Mouse (Mus musculus) olfactory bulb, adult 2 months (tissue): Measurements from ENCODE around the gene Zc3h10. TPM values are rescaled to one million over a fixed set of nuclear protein-coding genes. Genes with fewer than 3 reads are reported as not detected.

Source experiments
- H3K27ac ChIP-seq: fragments of 200-500 bp; 2 replicates; pipeline ENCODE4 v1.5.1; 2012; ENCODE audit warnings: low read depth, low read length; ENCODE audit not compliant: insufficient read depth
- H3K4me1 ChIP-seq: fragments of 200-500 bp; 2 replicates; pipeline ENCODE4 v1.6.1; 2012; ENCODE audit warnings: low read length; ENCODE audit not compliant: control insufficient read depth, insufficient read depth
- H3K4me3 ChIP-seq: fragments of 200-500 bp; 2 replicates; pipeline ENCODE4 v1.5.1; 2012; ENCODE audit warnings: mild to moderate bottlenecking, low read depth, low read length, moderate library complexity; ENCODE audit not compliant: insufficient read depth
- CTCF ChIP-seq: fragments of 200-500 bp; IDR thresholded peaks from 2 replicates; pipeline ENCODE4 v1.5.1; 2012; ENCODE audit warnings: low read depth, mild to moderate bottlenecking, low read length, moderate library complexity; ENCODE audit not compliant: insufficient read depth
- POLR2A ChIP-seq: fragments of 200-500 bp; IDR thresholded peaks from 2 replicates; pipeline ENCODE4 v1.6.1; 2012; ENCODE audit warnings: mild to moderate bottlenecking, low read depth, low read length, moderate library complexity; ENCODE audit not compliant: insufficient read depth
- WGBS: fragments of 180-500 bp; shearing (Covaris S2); methylation state at CpG from one replicate; pipeline ENCODE4 v1.1.7; 2018; 5-methylcytosine and 5-hydroxymethylcytosine counted together
- polyA plus RNA-seq: library from polyadenylated mRNA; stranded (reverse); fragments of >200 nt; gene quantifications from 2 replicates; pipeline ENCODE4 v1.2.4, GENCODE M21; 2012; ENCODE audit warnings: low replicate concordance; ENCODE audit not compliant: missing spikeins, insufficient read depth, insufficient read length

Gene Zc3h10
- polyA plus RNA-seq, 1 experiment = not detected

DNA sequence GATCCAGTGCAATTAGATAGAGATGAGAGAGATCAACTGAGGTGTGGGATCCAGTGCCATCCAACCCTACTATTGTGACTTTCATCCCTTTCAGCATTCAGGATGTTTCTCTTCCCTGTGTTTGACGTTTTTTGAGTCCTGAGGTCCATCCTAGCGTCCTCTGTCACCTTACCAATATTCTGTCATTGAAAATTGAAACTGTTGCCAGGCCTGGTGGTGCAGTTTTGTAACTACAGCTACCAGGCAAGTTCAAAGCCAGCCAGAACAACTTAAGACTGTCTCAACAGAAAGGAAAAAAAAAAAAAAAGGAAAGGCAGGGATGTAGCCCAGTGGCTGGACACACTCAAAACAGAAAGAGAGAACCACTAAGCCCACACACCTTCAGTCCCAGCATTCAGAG lies 52.3 kb downstream of the Zc3h10 start:
- Histone ChIP-seq H3K4me1 (peaks cover 30% of the 10 kb centered on the region), H3K4me3 (no peak overlapping the region), H3K27ac (peak overlapping the region; percentile 96)
- 66% methylated on average over 2 of the region's 2 CpGs for WGBS
- no peak for TF ChIP-seq CTCF
- TF ChIP-seq POLR2A = no peak

DNA sequence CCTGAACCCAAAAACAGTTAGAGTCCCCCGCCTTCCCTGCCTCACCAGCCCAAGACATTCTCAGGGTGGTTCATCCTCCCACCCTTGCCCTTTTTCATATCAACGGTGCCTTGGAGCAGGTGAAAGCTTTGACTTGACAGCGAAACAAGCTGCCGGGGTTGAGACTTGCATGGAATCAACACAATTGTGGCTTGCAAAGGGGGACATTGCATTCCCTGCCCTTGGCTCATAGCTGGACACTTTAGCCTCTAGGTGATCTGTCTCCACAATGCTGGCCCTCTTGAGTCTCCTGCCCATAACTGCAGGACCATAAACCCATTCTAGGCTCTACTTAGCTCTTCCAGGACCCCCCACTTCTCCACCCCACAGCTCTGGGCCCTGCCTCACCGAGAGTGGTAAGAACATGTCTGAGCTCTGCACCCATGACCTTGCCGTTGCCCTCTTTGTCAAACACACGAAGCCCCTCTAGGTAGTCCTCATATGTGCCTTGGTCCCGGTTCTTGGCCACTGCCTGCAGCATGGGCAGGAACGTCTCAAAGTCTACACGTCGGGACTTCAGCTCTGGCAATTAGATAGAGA lies 52.8 kb downstream of the Zc3h10 start:
- peaks cover 35% of the 10 kb centered on the region for H3K4me1 ChIP-seq
- TF ChIP-seq POLR2A = no peak
- no peak for TF ChIP-seq CTCF
- 42% methylated on average over 11 of the region's 11 CpGs for WGBS
- peak overlapping the region; percentile 96 for H3K27ac ChIP-seq
- H3K4me3 ChIP-seq = peak overlapping the region; percentile 75

DNA sequence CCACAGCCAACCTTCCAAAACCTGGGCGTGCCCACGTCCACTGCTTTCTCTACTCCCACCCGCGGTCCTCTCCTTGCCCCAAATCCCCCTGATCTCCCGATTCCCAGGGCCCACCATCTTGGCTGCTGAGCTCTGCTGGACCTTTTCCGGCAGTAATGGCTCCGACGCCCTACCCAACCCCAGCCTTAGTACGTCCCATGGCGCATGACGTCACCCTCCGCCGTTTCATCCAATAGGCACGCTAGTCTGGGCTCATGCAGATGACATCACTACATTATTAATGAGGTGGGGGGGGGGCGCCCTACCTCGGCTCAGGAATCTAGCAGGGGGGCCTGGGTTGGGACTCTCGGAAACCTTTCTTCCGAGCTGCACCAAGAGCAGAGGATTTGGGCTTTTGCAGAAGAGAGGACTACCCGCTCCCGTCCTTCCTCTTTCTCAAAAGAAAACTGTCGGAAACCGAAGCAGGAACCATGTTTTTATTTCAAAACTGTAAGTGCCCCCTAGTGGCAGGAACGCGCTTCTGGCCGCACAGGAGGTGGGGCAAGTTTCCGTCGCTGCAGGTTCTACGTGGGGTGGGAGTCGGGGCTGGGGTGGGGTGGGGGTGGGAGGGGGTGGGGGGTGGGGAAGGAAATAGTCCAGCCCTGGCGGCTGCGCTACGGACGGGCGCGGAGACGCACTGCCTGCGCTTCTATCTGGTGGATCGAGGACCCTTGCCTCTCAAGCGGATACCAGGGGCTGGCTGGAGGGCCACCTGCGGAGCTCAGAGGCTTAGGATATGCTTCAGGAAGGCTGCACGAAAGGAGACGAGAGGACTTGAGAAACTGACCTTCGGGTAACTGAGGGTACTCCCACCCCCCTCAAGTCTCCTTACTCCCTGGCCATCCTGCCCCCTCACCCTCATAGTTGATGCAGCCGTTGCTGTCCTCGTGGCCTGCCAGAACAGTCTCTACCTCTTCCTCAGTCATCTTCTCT lies 53.6 kb downstream of the Zc3h10 start, which contains the start of gene Myl6:
Gene Myl6, minus strand, starts transcription at position 451 of the 972 bp plus-strand sequence.
- Histone ChIP-seq H3K4me1 (peaks cover 37% of the 10 kb centered on the region), H3K4me3 (peak within 1 kb of the TSS; percentile 75), H3K27ac (peak within 1 kb of the TSS; percentile 96)
- peak; percentile 95 for TF ChIP-seq CTCF
- TF ChIP-seq POLR2A = peak; percentile 99
- under 1% methylated on average over 45 of the region's 45 CpGs for WGBS

DNA sequence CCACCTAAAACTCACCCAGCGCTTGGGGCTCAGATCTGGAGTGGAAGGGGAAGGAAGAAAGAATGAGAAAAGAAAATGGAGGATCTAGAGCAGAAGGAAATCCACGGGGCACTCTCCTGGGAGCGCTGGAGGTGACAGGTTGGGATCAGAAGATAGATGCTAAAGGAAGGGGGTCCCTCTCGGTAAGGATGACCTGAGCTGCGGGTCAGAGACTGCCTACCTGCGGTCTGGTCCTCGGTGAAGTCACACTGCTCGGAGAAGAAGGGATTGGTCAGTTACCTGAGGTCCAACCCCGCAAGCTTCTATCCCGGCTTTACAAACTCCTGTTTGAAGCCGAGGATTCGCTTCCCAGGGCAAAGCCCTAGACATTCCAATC lies 54.3 kb downstream of the Zc3h10 start:
- Histone ChIP-seq H3K27ac (peak overlapping the region; percentile 78), H3K4me1 (peaks cover 42% of the 10 kb centered on the region), H3K4me3 (peak overlapping the region; percentile 75)
- under 1% methylated on average over 12 of the region's 12 CpGs for WGBS
- TF ChIP-seq CTCF (no peak), POLR2A (no peak)

DNA sequence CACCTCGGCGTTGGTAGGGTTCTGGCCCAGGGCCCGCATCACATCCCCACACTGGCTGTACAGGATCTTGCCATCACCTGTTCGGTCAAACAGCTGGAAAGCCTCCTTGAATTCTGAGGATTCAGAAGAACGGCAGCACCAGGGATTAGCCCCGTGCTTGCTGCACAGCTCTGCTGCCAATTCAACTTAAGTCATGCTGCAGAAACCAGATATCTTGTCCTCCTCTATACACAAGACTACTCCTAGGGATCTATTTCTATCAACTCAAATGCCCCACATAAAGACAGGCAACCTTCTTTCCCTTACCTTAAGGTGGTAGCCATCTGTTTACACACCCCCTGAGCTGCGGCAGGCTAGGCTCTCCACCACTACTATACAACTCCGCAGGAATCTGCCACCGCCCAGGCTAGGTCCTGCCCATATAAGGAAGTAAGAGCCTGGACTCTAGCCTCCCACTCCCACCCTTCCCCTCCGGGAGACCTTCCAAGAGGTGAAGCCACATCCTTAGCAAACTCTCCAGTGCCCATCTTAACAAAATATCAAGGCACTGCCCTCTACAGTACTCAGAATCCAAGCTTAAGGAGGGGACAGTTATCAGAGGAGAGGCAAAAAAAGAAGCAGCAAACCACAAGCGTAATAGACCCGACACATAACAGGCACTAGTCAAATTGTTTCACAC lies 54.8 kb downstream of the Zc3h10 start:
- Histone ChIP-seq H3K27ac (peak overlapping the region; percentile 78), H3K4me3 (peak overlapping the region; percentile 75), H3K4me1 (peaks cover 47% of the 10 kb centered on the region)
- TF ChIP-seq CTCF = no peak
- no peak for TF ChIP-seq POLR2A
- 11% methylated on average over 12 of the region's 12 CpGs for WGBS

- peaks cover 48% of the 10 kb centered on the region for H3K4me1 ChIP-seq
- H3K27ac ChIP-seq = 0 out of 2 replicates have a peak overlapping the region, but pooled peaks have one; percentile 78
- H3K4me3 ChIP-seq = peak overlapping the region; percentile 75
- WGBS = 52% methylated on average over 8 of the region's 8 CpGs
These were observed 55.5 kb downstream of the Zc3h10 start for GRCm38 (mm10) chr10:128492051-128492450.

Other genes starting within 250 kb of the Zc3h10 start
- gene Il23a, start 249.0 kb downstream of the Zc3h10 start, polyA plus RNA-seq = not detected in 2 replicates
- not detected in 2 replicates for gene Pan2, start 244.4 kb downstream of the Zc3h10 start, polyA plus RNA-seq
- gene Cnpy2, start 225.3 kb downstream of the Zc3h10 start, polyA plus RNA-seq = not detected in 2 replicates
- gene Cs, start 210.0 kb downstream of the Zc3h10 start, polyA plus RNA-seq = 262 TPM in 1 of 2 replicates, not detected in the other
- not detected in 2 replicates for gene Coq10a, start 178.8 kb downstream of the Zc3h10 start, polyA plus RNA-seq
- not detected in 2 replicates for gene Ankrd52, start 170.7 kb downstream of the Zc3h10 start, polyA plus RNA-seq
- gene Slc39a5, start 146.5 kb downstream of the Zc3h10 start, polyA plus RNA-seq = not detected in 2 replicates
- gene Nabp2, start 136.3 kb downstream of the Zc3h10 start, polyA plus RNA-seq = not detected in 2 replicates
- gene Rnf41, start 136.1 kb downstream of the Zc3h10 start, polyA plus RNA-seq = 155 TPM in 1 of 2 replicates, not detected in the other
- gene Smarcc2, start 88.5 kb downstream of the Zc3h10 start, polyA plus RNA-seq = 236 and 251 TPM in 2 replicates
- gene Myl6, start 53.6 kb downstream of the Zc3h10 start, polyA plus RNA-seq = not detected in 2 replicates
- not detected in 2 replicates for gene Myl6b, start 49.1 kb downstream of the Zc3h10 start, polyA plus RNA-seq
- not detected in 2 replicates for gene Esyt1, start 21.9 kb downstream of the Zc3h10 start, polyA plus RNA-seq
- gene Rpl41, start 1.5 kb upstream of the Zc3h10 start, polyA plus RNA-seq = not detected in 2 replicates
- gene Pa2g4, start 18.2 kb upstream of the Zc3h10 start, polyA plus RNA-seq = not detected in 2 replicates
- not detected in 2 replicates for gene Erbb3, start 41.9 kb upstream of the Zc3h10 start, polyA plus RNA-seq
- gene Rps26, start 79.0 kb upstream of the Zc3h10 start, polyA plus RNA-seq = not detected in 2 replicates
- gene Ikzf4, start 98.2 kb upstream of the Zc3h10 start, polyA plus RNA-seq = not detected in 2 replicates
- not detected in 2 replicates for gene Suox, start 126.3 kb upstream of the Zc3h10 start, polyA plus RNA-seq
- not detected in 2 replicates for gene Rab5b, start 148.5 kb upstream of the Zc3h10 start, polyA plus RNA-seq
- gene Pmel, start 156.4 kb upstream of the Zc3h10 start, polyA plus RNA-seq = not detected in 2 replicates
- not detected in 2 replicates for gene Cdk2, start 157.3 kb upstream of the Zc3h10 start, polyA plus RNA-seq
- gene Dgka, start 197.1 kb upstream of the Zc3h10 start, polyA plus RNA-seq = 167 TPM in 1 of 2 replicates, not detected in the other
- not detected in 2 replicates for gene Pym1, start 200.1 kb upstream of the Zc3h10 start, polyA plus RNA-seq
- not detected in 2 replicates for gene Mmp19, start 243.1 kb upstream of the Zc3h10 start, polyA plus RNA-seq